Mouse (Mus musculus): Measurements from ENCODE around the gene Fbxl21. TPM values are rescaled to one million over a fixed set of nuclear protein-coding genes. Genes with fewer than 3 reads are reported as not detected.
A peak's percentile ranks its signal among the peaks of the same experiment; 100 is the strongest.

Fbxl21 gene
- polyA plus RNA-seq, 1 experiment: not detected

DNA sequence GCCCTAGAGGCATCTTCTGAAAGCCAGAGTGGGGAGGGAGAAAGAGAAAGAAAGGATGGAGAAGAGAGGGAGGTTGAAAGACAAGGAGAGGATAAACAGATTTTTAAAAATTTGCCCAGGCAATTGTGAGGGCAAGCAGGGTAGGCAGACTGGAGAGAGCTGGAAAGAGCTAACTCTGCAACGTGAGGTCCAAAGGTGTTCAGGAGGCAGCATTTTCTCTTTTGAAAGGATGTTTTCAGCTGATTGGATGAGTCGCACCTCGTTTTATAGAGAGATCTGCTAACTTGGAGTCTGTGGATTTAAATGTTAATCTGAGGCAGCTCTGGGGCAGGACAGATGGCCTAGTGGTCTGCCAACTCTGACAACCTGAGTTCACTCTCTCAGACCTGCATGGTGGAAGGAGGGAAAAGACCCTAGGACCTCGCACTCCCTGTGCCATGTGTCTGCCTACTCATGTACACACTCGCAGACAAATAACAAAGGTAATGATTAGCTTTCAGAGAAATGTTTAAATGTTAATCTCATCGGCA, 37.6 kb downstream of the Fbxl21 start:
- WGBS: 82% methylated on average over 6 of the region's 6 CpGs

DNA sequence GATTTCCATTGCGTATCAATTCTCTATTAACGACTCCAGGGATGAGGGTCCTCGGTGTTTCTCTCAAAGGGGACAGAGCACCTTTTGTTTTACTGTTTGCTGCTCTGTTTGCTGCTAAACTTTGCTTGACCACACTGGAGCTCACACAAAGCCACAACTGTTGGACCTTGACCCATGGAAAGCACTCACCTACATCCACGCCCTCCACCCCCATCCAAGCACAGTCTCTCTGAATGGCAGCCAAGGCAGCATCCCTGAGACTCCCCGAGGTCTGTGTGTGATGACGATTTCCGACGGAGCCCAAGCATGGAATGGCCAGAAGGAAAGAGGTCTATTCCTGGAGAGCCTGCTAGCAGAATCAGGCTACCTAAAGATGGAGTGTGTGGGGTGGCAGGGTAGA, 38.9 kb downstream of the Fbxl21 start:
- no peak overlapping the region for H3K4me3 ChIP-seq (ENCODE audit: insufficient read depth, low read depth, low read length)
- no peak overlapping the region for H3K27ac ChIP-seq (ENCODE audit: insufficient read depth, low read depth, low read length)
- no peaks in the 10 kb centered on the region for H3K4me1 ChIP-seq (ENCODE audit: control insufficient read depth, insufficient read depth, low read length)
- WGBS: 81% methylated on average over 8 of the region's 8 CpGs
- no peak for TF ChIP-seq POLR2A (IDR thresholded peaks at IDR 0.05; ENCODE audit: insufficient read depth, low read depth, low read length)
- no peak for TF ChIP-seq CTCF (IDR thresholded peaks at IDR 0.05; ENCODE audit: insufficient read depth, low read depth, low read length)

More for the DNA sequence above, 37.6 kb downstream of the Fbxl21 start:
- Histone ChIP-seq H3K4me3 (ENCODE audit: insufficient read depth, low read depth, low read length) (no peak overlapping the region), H3K27ac (ENCODE audit: insufficient read depth, low read depth, low read length) (no peak overlapping the region), H3K4me1 (ENCODE audit: control insufficient read depth, insufficient read depth, low read length) (no peaks in the 10 kb centered on the region)
- TF ChIP-seq CTCF (IDR thresholded peaks at IDR 0.05; ENCODE audit: insufficient read depth, low read depth, low read length) (no peak), POLR2A (IDR thresholded peaks at IDR 0.05; ENCODE audit: insufficient read depth, low read depth, low read length) (no peak)

DNA sequence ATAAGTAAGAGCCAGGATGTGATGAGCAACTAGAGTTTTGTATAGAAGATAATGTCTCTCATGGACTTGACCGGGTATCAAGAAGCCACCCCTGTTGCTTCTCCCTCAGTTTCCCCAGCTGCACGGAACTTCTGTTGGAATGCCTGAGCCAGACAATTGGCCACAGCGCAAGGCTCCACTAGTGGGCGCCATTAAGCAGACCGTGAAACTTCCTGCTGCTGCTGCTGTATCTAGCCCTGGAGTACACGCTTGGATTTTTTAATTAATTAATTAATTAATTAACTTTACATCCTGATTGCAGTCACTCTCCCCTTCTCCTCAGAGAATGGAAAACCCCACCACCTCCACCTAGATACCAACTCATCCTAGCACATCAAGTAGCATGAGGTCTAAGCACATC, 40.8 kb downstream of the Fbxl21 start:
- TF ChIP-seq CTCF (IDR thresholded peaks at IDR 0.05; ENCODE audit: insufficient read depth, low read depth, low read length) (peak; percentile 58; the same call in 1 of the 2 replicates), POLR2A (IDR thresholded peaks at IDR 0.05; ENCODE audit: insufficient read depth, low read depth, low read length) (no peak)
- H3K4me3 ChIP-seq (ENCODE audit: insufficient read depth, low read depth, low read length): no peak overlapping the region
- H3K4me1 ChIP-seq (ENCODE audit: control insufficient read depth, insufficient read depth, low read length): no peaks in the 10 kb centered on the region
- 28% methylated on average over 6 of the region's 6 CpGs for WGBS
- H3K27ac ChIP-seq (ENCODE audit: insufficient read depth, low read depth, low read length): no peak overlapping the region

DNA sequence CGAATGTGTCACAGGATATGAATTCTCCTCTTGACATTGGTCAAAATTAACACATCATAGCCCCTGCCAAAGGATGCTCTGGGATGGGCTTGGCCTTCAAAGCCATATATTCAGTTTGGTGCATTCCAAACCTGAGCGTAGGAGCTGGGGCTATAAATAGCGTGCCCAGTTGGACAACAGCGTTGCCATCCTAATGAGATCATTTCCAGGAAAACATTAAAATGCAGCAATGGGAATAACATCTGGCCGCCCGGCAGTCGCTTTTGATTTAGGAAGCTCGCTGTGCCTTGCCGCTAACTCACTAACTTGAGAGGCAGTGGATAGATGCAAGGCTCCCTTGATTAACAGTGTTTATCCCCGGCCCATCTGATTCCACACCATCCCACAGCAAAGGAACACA, 44.1 kb downstream of the Fbxl21 start:
- Histone ChIP-seq H3K4me1 (ENCODE audit: control insufficient read depth, insufficient read depth, low read length) (no peaks in the 10 kb centered on the region), H3K4me3 (ENCODE audit: insufficient read depth, low read depth, low read length) (no peak overlapping the region), H3K27ac (ENCODE audit: insufficient read depth, low read depth, low read length) (no peak overlapping the region)
- WGBS: 64% methylated on average over 10 of the region's 10 CpGs
- no peak for TF ChIP-seq POLR2A (IDR thresholded peaks at IDR 0.05; ENCODE audit: insufficient read depth, low read depth, low read length)
- TF ChIP-seq CTCF (IDR thresholded peaks at IDR 0.05; ENCODE audit: insufficient read depth, low read depth, low read length): no peak

DNA sequence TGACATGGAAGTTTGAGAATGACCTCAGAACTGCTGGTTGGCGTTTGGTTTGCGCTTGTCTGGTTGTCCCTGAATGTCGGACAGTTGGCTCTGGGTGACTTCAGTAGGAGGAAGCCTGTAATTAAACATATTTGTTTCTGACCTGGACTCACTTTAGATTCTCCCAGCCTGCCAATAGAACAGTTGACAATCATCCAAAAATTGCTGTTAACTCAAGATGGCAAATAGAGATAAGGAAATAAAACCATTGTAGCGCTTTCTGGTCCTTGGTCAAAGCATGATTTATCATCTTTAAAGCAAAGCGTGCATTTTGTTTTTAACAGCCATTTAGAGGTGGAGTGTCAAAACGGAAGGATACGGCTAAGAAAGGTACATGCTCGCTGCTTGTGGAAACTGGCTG, 49.4 kb downstream of the Fbxl21 start:
- Histone ChIP-seq H3K4me1 (ENCODE audit: control insufficient read depth, insufficient read depth, low read length) (peaks cover 18% of the 10 kb centered on the region), H3K4me3 (ENCODE audit: insufficient read depth, low read depth, low read length) (no peak overlapping the region), H3K27ac (ENCODE audit: insufficient read depth, low read depth, low read length) (no peak overlapping the region)
- WGBS: 63% methylated on average over 8 of the region's 8 CpGs
- TF ChIP-seq POLR2A (IDR thresholded peaks at IDR 0.05; ENCODE audit: insufficient read depth, low read depth, low read length) (no peak), CTCF (IDR thresholded peaks at IDR 0.05; ENCODE audit: insufficient read depth, low read depth, low read length) (no peak)

DNA sequence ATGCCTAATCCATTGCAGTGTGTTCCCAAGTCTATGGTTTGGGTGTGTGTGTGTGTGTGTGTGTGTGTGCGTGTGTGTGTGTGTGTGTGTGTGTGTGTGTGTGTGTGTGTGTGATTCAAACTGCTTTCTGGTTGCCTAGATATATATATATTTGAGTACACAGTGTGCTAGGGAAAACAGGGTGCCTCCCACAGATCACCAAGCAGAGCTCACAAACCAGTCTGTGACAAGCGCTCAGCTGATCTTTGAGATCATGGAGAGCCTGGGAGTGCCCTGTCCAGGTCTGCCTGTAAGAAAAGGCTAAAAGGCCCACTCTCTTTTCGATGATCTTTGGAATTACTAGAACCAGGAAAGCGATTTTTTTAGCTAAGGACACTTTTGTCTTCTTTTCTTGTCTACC, 52.8 kb downstream of the Fbxl21 start:
- WGBS: 72% methylated on average over 4 of the region's 4 CpGs
- no peak overlapping the region for H3K27ac ChIP-seq (ENCODE audit: insufficient read depth, low read depth, low read length)
- TF ChIP-seq CTCF (IDR thresholded peaks at IDR 0.05; ENCODE audit: insufficient read depth, low read depth, low read length): no peak
- H3K4me3 ChIP-seq (ENCODE audit: insufficient read depth, low read depth, low read length): no peak overlapping the region
- H3K4me1 ChIP-seq (ENCODE audit: control insufficient read depth, insufficient read depth, low read length): peaks cover 20% of the 10 kb centered on the region

DNA sequence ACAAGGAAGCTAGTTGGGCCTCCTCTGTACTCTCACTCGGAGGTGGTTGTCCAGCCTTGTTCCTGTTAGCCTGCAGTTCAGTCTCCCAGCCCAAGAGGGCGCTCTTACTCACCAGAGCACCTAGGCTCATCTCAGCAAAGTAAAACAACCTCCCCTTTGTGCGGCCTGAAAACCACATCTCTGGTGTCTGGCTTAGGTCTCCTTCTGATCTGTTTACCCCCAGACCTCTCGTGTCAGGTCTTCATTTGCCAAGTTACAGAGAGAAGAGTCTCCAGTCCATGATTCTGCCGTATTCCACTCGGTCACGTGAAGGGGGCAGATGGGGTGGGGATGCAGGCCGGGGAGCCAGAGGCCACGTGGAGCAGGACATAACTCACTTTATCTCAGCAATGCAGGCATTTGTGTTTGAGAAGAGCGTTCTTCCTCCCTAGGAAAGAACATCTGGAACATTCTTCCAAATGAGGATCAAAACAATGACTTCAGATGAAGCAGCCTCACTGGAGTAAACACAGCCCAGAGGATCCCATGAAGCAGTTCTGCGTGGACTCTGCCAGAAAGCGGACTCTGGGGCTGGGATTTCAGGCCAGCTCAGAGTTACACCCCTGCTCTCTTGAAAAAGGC, 53.5 kb downstream of the Fbxl21 start:
- WGBS: 63% methylated on average over 12 of the region's 12 CpGs
- peaks cover 22% of the 10 kb centered on the region for H3K4me1 ChIP-seq (ENCODE audit: control insufficient read depth, insufficient read depth, low read length)
- 0 out of 2 replicates have a peak overlapping the region, but pooled peaks have one; percentile 21 for H3K27ac ChIP-seq (ENCODE audit: insufficient read depth, low read depth, low read length)
- TF ChIP-seq CTCF (IDR thresholded peaks at IDR 0.05; ENCODE audit: insufficient read depth, low read depth, low read length) (peak; percentile 64), POLR2A (IDR thresholded peaks at IDR 0.05; ENCODE audit: insufficient read depth, low read depth, low read length) (no peak)
- no peak overlapping the region for H3K4me3 ChIP-seq (ENCODE audit: insufficient read depth, low read depth, low read length)

DNA sequence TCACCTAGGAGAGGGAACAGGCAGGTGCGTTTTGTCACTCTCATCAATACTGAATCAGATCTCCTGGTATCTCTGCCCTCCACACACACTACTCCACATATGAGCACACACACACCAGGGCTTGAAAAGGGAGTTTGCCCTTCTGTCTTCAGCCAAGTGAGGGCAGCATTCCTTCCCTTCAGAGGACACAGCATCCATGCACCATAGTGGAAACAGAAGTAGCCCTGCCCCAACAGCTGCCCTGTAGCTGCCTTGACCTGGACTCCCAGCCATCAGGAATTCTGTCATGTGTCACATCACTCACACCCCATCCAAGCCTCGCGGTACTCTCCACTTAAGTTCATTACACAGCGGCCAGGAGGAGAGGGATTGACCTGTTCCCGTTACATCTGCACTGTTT, 55.8 kb downstream of the Fbxl21 start:
- 92% methylated on average over 5 of the region's 5 CpGs for WGBS
- Histone ChIP-seq H3K27ac (ENCODE audit: insufficient read depth, low read depth, low read length) (no peak overlapping the region), H3K4me1 (ENCODE audit: control insufficient read depth, insufficient read depth, low read length) (peaks cover 31% of the 10 kb centered on the region), H3K4me3 (ENCODE audit: insufficient read depth, low read depth, low read length) (no peak overlapping the region)
- TF ChIP-seq CTCF (IDR thresholded peaks at IDR 0.05; ENCODE audit: insufficient read depth, low read depth, low read length): no peak
- no peak for TF ChIP-seq POLR2A (IDR thresholded peaks at IDR 0.05; ENCODE audit: insufficient read depth, low read depth, low read length)

DNA sequence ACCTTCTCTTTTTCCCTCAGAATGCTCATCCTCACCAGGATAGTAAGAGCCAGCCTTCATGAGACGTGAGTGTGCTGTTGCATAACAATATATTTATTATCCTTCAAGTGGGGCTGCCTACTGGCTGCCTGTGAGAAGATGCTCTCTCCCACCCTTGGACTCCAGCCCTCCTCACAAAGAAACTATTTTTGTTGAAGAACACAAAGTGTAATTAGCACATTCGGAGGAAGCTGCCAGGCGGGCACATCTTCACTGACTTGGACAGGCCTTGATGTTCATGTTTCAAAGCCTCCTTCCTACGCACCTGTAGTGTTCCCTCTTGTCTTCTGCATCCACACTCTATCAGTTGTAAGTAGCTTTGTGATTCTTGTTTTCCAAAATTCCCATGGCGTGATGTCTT, 58.2 kb downstream of the Fbxl21 start:
- Histone ChIP-seq H3K4me1 (ENCODE audit: control insufficient read depth, insufficient read depth, low read length) (peaks cover 28% of the 10 kb centered on the region), H3K27ac (ENCODE audit: insufficient read depth, low read depth, low read length) (peak overlapping the region; percentile 94), H3K4me3 (ENCODE audit: insufficient read depth, low read depth, low read length) (no peak overlapping the region)
- 30% methylated on average over 5 of the region's 5 CpGs for WGBS
- TF ChIP-seq CTCF (IDR thresholded peaks at IDR 0.05; ENCODE audit: insufficient read depth, low read depth, low read length): no peak
- no peak for TF ChIP-seq POLR2A (IDR thresholded peaks at IDR 0.05; ENCODE audit: insufficient read depth, low read depth, low read length)

Data from olfactory bulb, adult 2 months (tissue).